Mouse (Mus musculus) myocyte (in vitro differentiated cells): Measurements from ENCODE around the gene Aldh16a1.

Source experiments
- POLR2A ChIP-seq: IDR thresholded peaks from one replicate; pipeline ENCODE4 v1.6.1; 2011; ENCODE audit warnings: low read depth, mild to moderate bottlenecking, control low read depth, moderate library complexity; ENCODE audit not compliant: insufficient read length
- REST ChIP-seq: IDR thresholded peaks from one replicate; pipeline ENCODE4 v1.6.1; 2011; ENCODE audit warnings: mild to moderate bottlenecking, control low read depth, moderate library complexity; ENCODE audit not compliant: insufficient read depth, insufficient read length
- TCF12 ChIP-seq: IDR thresholded peaks from one replicate; pipeline ENCODE4 v1.6.1; 2011; ENCODE audit warnings: mild to moderate bottlenecking, control low read depth; ENCODE audit not compliant: poor library complexity, insufficient read depth, severe bottlenecking
- USF1 ChIP-seq: IDR thresholded peaks from one replicate; pipeline ENCODE4 v1.6.1; 2011; ENCODE audit warnings: low read depth, mild to moderate bottlenecking, control low read depth, moderate library complexity

DNA sequence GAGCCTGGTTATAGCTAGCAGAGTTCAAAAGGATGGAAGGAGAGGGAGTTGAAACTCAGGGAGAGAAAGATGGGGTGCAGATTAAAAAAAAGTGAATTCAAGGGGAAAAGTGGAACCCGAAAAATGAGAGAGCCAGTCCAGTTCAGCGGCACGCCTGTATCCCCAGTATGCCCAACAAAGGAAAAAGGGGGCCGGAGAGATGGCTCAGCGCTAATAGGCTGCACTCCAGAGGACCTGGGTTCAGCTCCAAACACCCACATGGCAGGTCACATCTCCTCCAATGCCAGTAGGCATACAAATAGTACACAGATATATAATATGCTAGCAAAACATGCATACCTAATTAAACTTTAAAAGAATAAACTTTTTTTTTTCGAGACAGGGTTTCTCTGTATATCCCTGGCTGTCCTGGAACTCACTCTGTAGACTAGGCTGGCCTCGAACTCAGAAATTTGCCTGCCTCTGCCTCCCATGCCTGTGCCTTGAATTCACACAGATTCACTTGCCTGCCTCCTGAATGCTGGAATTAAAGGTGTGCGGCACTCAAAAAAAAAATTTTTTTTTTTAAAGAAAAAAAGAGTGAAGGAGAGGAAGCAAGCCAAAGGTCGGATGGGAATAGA lies 8.7 kb upstream of the Aldh16a1 start:
- TF ChIP-seq POLR2A (no peak), REST (no peak), USF1 (no peak), TCF12 (no peak)
